9 mouse cellular contexts compared by ENCODE assay signal in the genomic region with DNA sequence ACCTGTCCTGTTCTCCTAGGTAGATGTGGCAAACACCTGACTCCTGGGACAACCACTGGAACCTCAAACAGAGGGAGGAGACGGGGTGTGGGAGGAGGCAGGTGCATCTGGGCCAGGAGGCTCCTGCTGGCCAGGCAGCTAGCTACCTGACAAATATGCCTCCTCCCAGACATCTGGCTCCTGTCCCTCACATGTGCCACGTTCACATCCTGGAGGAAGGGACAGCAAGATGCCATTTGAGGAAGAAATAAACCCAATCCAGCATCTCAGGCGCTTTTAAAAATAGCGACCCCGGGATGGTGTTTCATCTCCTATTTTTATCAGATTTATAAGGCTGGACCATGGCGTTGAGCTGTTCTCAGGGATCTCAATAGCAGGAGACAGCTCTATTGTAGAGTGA. TPM values are rescaled to one million over a fixed set of nuclear protein-coding genes. Genes with fewer than 3 reads are reported as not detected.
DNase-seq lines count a peak whose midpoint lies in the region; ATAC-seq and TF ChIP-seq lines count a peak whose summit lies in the region.
"Had no signal": no experiment of that assay in that cellular context is flagged by ENCODE, and none has a peak within 500 bp of the region (broad histone marks: within the 10 kb centered on the region; RNA-seq: fewer than 3 reads in every experiment).

A gene (minus strand): TSS at position 101 of the 400 bp plus-strand sequence.

- H3K9me3 ChIP-seq in heart, embryonic 15.5 days (replicated peaks): no peaks in the 10 kb centered on the region
- H3K9me3 ChIP-seq in neural tube, embryonic 15.5 days (replicated peaks): no peaks in the 10 kb centered on the region
- H3K9me3 ChIP-seq: neural tube, embryonic 13.5 days had no signal

- TF ChIP-seq CTCF in bone marrow macrophage, adult 2 months (IDR thresholded peaks at IDR 0.05; ENCODE audit: low read depth, low read length): no peak
- no peak for TF ChIP-seq CTCF in thymus, adult 2 months (IDR thresholded peaks at IDR 0.05; ENCODE audit: borderline replicate concordance, control insufficient read depth, extremely low read depth, insufficient read depth, low read length, poor library complexity)

- no peak within 1 kb of the TSS for H3K4me3 ChIP-seq in bone marrow macrophage, adult 2 months (ENCODE audit: insufficient read depth, low read length)
- no peak within 1 kb of the TSS for H3K4me3 ChIP-seq in heart, embryonic 15.5 days
- H3K4me3 ChIP-seq in neural tube, embryonic 15.5 days (replicated peaks): no peak within 1 kb of the TSS
- no peak within 1 kb of the TSS for H3K4me3 ChIP-seq in thymus, adult 2 months (ENCODE audit: control insufficient read depth, insufficient read depth, low read length)

- ATAC-seq in heart, embryonic 15.5 days (replicated peaks; ENCODE audit: insufficient number of reproducible peaks, insufficient read depth, low FRiP score, low read depth): no peak
- no peak for ATAC-seq in neural tube, embryonic 15.5 days (ENCODE audit: low FRiP score)

- peaks cover 8% of the 10 kb centered on the region; the same call in 1 of the 2 replicates for H3K36me3 ChIP-seq in heart, embryonic 15.5 days
- H3K36me3 ChIP-seq in neural tube, embryonic 15.5 days: no peaks in the 10 kb centered on the region; the same call in 1 of the 2 replicates
- H3K36me3 ChIP-seq in thymus, adult 2 months (ENCODE audit: control insufficient read depth, insufficient read depth, low read length): no peaks in the 10 kb centered on the region

- peaks cover 17% of the 10 kb centered on the region for H3K4me1 ChIP-seq in bone marrow macrophage, adult 2 months (ENCODE audit: control insufficient read depth, insufficient read depth, low read length)
- H3K4me1 ChIP-seq in heart, embryonic 15.5 days (replicated peaks): peaks cover 44% of the 10 kb centered on the region
- peaks cover 22% of the 10 kb centered on the region for H3K4me1 ChIP-seq in neural tube, embryonic 15.5 days
- H3K4me1 ChIP-seq in thymus, adult 2 months (replicated peaks; ENCODE audit: control insufficient read depth, insufficient read depth, low read length): peaks cover 35% of the 10 kb centered on the region

- 74% methylated on average over 6 of the region's 6 CpGs for WGBS in heart, embryonic 15.5 days
- 76% methylated on average over 6 of the region's 6 CpGs for WGBS in neural tube, embryonic 15.5 days
- WGBS in thymus, adult 2 months: 83% methylated on average over 6 of the region's 6 CpGs

- no peak for TF ChIP-seq POLR2A in bone marrow macrophage, adult 2 months (IDR thresholded peaks at IDR 0.05; ENCODE audit: borderline replicate concordance, low read depth, low read length)
- no peak for TF ChIP-seq POLR2A in thymus, adult 2 months (IDR thresholded peaks at IDR 0.05; ENCODE audit: control insufficient read depth, extremely low read depth, insufficient read depth, low read length, poor library complexity)

- intact Hi-C loops in left cerebral cortex, postnatal 36 days (cut with DNase I): loop anchor here (5.0 kb wide), 1 partner anchor 43 kb away; no protein-coding TSS in a partner anchor

- DNase-seq in layer of hippocampus, adult 18-20 months (ENCODE audit: low spot score in 2 of 2): no peak
- no peak for DNase-seq in layer of hippocampus, adult 9-11 months
- DNase-seq in left cerebral cortex, postnatal 36 days (ENCODE audit: low spot score in 2 of 2): no peak
- DNase-seq in thymus, adult 2 months: no peak
- no peak for DNase-seq in frontal cortex, postnatal 10 days (ENCODE audit: low spot score in 2 of 2)

- H3K4me2 ChIP-seq in heart, embryonic 15.5 days: peak within 1 kb of the TSS; percentile 86
- 0 out of 2 replicates have a peak within 1 kb of the TSS, but pooled peaks have one; percentile 69 for H3K4me2 ChIP-seq in neural tube, embryonic 15.5 days

- H3K27me3 ChIP-seq in heart, embryonic 15.5 days: no peaks in the 10 kb centered on the region
- no peaks in the 10 kb centered on the region for H3K27me3 ChIP-seq in neural tube, embryonic 15.5 days (replicated peaks)
- H3K27me3 ChIP-seq in thymus, adult 2 months (ENCODE audit: control insufficient read depth, insufficient read depth, low read length): no peaks in the 10 kb centered on the region
- H3K27me3 ChIP-seq: neural tube, embryonic 13.5 days had no signal

- no peak within 1 kb of the TSS for H3K27ac ChIP-seq in bone marrow macrophage, adult 2 months (ENCODE audit: insufficient read depth, low read depth, low read length)
- peak within 1 kb of the TSS; percentile 91 for H3K27ac ChIP-seq in heart, embryonic 15.5 days
- H3K27ac ChIP-seq in neural tube, embryonic 15.5 days (replicated peaks): no peak within 1 kb of the TSS; the same call in 1 of the 2 replicates
- no peak within 1 kb of the TSS for H3K27ac ChIP-seq in thymus, adult 2 months (ENCODE audit: control insufficient read depth, insufficient read depth, low read length)
- H3K27ac ChIP-seq: neural tube, embryonic 13.5 days had no signal

- no peak within 1 kb of the TSS for H3K9ac ChIP-seq in heart, embryonic 15.5 days
- no peak within 1 kb of the TSS for H3K9ac ChIP-seq in neural tube, embryonic 15.5 days (replicated peaks)

RNA-seq across cellular contexts. Expression of the gene that starts here (rescaled TPM):
- total RNA-seq in layer of hippocampus, adult 18-20 months (2021): 10 to 100 TPM; 26.8 to 31.0 TPM
- 36.0 and 37.0 TPM in 2 replicates for polyA plus RNA-seq in bone marrow macrophage, adult 2 months (2012; ENCODE audit: insufficient read depth, insufficient read length, missing spikeins)
- 22.3 and 23.0 TPM in 2 replicates for polyA plus RNA-seq in heart, embryonic 15.5 days (2015; fragmentation: Nextera tagmentation; extraction: Ambion mirVana)
- total RNA-seq in left cerebral cortex, postnatal 36 days (2021): 10 to 100 TPM; 26.3 to 26.4 TPM
- polyA plus RNA-seq in neural tube, embryonic 15.5 days (2015; fragmentation: Nextera tagmentation; extraction: Ambion mirVana): 11.4 and 15.6 TPM in 2 replicates
- 8.9 and 10.4 TPM in 2 replicates for polyA plus RNA-seq in thymus, adult 2 months (2012; rRNA removed)
